Mouse (Mus musculus): ENCODE measurements around the gene Limd2.
"Not testable (repeated sequence)": the region's sequence is repeated elsewhere in the genome, so short reads cannot be mapped to it uniquely, and the experiment has no call there.

The Limd2 gene

DNA sequence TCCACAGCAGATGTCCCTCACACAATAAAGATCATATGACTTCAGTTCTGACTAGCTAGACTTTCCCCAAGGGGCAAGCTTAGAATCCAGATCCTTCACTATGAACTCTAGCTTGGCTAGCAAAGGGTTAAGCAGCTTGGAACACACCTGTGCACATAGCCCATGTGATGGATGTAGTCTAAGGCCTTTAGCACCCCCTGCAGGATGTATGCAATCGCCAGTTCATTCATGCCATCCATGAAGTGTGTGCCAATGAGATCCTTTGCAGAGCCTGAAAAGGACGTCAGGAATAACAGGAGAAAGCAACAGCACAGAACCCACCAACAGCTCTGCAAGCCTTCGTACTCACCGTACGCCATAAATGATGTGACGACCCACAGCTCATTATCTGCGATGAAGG, 10.1 kb upstream of the Limd2 start:
- no peak for DNase-seq (ENCODE audit: low read depth)

DNA sequence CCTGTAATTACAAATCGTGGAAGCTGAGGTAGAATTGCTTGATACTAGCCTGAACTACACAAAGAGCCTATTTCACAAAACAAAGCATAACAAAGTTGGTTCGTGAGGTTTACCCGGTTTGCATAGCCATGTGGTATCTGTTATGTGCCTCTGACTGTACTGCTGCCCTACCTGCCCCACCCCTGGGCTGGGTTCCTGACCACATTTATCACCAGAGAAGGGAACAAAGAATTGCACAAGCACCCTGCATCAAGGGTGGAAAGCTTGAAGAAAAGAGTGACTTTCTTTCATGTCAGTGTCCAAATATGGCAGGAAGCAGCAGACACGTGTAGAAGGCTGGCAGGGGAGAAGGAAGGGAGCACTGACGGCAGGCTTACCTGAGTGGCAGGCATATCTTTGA, 6.8 kb upstream of the Limd2 start:
- no peak for DNase-seq (ENCODE audit: low read depth)

DNA sequence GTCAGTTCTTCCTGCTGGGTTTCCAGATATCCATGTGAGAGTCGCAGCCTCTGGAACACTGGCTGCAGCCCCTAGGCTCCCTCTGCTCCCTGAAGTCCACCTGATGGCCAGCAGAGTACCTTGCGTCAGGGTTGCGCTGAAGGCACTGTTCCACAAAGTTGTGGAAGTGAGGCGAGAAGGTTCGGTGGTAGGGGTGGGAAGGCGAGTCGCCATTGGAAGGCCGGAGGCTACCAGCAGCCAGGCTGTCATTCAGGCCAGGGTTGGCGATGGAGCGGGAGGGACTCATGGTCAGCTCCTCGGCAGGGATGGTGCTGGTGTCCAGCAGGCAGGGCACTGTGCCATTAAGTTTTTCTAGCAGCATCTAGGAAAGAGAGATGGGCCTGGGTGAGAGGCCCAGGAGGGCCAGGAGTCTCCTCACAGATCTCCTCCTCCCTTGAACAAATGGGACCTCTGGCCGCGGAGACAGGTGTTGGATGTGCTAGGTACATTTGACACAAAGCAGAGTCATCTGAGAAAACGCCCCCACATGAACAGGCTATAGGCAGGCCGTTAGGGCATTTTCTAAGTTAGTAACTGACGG, 4.0 kb upstream of the Limd2 start:
- no peak for DNase-seq (ENCODE audit: low read depth)

DNA sequence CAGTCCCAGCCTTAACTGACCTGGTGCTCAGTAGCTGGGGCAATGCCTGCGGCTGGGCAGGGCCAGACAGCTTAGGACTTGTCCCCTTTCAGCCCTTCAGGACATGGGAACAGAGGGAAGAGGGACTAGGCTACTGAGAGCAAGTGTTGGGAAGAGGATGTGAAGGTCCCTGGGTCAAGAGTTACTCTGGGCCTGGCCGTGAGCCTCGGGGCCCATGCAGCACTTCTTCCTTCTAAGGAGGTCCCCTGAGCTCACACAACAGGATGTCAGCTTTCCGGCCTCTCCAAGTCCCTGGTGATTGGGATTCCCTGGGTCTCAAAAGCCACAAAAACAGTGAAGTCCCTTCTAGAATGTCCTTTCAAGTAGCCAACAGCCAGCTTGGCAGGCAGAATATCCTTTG, 2.9 kb upstream of the Limd2 start:
- no peak for DNase-seq (ENCODE audit: low read depth)

DNA sequence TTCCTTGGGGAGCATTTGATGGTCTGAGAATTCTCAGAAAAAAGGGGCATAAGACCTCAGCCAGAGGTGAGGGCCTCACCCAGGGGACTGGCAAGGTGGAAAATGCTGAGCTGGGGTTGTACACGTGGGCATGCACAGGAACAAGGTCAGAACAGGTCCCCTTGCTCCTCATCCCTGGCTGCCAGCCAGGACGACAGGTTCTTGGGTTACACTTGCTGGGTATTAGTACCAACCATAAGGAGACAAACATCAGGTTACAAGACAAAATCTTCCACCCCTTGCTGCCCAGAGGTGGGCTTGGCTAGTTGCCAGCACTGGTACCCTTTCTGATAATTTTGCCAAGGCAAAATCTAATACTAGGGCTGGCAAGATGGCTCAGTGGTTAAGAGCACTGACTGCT, 1.6 kb upstream of the Limd2 start:
- no peak for DNase-seq (ENCODE audit: low read depth)

DNA sequence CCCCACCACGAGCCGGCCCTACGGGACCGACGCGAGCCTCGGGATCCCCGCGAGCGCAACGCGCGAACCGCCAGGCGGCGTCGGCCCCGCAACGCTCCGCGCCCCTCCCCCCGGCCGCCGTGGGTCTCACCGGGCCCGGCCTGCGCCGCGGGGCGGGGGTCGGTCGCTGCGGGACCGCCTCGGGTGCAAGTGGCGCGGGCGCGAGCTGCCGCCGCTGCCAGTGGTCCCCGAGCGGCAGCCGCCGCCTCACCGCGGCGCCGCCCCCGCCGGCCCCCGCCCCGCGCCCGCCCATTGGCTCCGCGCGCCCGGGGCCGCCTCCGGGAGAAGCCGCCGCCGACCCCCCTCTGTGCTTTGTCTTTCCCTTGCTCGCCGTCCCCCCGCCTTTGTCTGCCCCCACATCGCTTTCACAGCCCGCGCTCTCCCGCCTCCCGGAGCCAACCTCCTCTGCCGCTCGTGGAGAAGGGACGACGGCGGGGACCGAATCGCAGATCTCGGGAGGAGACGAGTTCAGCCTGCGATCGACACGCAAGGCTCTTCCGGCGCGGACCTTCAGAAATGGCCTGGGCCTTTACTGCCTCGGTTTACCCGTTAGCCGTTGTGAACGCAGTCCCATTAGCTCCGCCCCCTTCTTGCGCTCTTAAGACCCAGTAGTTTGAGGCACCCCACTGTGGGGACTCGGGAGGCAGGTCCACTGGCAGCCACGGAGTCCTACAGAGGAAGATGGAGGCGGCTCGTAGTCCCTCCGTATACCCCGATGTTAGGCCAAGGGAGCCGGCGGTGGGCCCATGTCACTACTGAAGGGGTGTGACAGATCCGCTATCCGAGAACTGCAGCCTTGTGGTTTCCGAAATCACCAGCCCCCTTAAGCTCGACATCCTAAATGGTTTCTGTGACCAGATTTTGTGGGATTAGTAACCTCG, 479 bp downstream of the Limd2 start:
- no peak for DNase-seq (ENCODE audit: low read depth)

DNA sequence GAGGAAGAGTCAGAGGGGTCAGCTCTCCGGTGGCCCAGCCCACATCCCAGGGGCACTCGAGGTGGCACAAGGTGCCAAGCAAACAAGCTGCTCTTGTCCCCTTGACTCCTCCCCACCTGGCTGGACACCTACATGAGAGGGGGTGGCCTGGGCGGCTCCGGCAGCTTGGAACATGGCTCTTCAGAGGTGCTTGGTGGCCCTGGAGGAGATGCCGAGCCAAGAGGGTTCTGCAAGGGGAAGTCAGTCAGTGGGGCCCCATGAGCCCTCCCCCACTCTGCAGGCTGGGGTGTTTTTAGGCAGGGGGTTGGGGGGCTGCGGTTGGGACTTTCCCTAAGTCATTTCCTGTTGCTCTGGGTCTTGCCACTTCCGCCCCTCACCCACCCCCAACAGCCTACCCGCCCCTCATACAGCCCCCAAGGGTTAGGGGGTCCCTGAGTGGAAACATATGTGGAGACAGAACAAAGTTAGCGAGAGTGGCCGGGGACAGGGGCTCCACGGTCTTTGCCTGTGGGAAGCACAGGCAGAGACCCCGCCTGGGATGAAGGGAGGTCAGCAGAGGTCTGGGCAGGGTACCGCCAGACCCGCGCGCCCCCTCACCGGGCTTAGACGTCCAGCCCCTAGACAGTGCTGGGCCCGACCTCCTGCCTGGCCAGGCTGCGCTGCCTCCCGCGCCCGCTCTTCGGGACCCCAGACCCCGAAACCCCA, 1.3 kb downstream of the Limd2 start:
- no peak for DNase-seq (ENCODE audit: low read depth)

DNA sequence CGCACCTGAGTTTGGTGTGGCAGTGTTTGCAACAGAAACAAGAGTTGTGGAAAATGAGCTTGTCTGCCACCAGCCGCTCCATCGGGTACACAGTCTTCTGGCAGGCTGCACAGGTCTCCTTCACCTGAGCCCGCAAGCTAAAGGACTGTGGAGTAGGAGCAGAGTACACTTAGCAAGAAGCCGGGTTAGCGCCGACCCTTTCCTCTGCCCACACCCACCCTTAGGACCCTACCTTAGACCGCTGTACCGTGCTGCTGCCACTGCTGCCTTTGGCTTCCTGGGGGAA, 1.8 kb downstream of the Limd2 start:
- no peak for DNase-seq (ENCODE audit: low read depth)

DNA sequence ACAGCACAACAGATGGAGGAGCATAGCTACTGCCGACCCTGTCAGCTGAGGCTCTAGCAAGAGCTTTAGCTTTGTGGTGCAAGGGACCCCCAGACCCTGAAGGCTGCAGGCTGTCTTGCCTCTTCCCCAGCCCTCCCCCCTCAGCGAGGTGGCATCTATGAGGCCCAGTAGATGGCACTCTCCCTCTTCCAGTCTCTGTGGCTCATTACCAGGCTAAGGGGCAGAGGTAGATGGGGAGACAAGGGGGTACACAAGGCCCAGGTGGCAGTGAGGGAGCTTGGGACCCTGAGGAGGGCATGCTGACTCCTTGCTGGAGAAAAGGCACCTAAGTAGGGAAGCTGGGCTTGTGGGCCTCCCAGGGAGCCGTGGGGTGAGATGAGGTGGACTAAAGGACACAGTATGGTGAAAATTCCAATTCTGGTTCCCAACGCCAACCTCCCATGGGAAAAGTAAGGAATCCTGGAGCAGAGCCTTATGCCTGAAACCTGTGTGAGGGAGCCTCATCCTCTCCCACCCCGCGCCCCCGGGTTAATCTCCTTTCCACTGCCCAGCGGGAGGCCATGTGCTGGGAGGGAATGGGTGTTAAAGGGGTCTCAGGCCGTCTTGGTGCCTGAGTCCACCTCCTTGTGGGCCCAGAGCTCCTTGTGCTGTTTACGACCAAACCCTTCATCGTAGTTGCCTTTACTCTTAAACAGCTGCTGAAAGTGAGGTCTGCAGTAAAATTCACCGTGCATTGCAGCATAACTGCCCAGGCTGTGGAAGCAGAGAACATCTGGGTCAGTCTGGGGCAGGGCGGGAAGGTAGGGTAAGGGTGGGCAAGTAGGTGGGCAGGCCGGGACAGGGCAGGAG, 2.4 kb downstream of the Limd2 start:
- DNase-seq (ENCODE audit: low read depth), result no peak

DNA sequence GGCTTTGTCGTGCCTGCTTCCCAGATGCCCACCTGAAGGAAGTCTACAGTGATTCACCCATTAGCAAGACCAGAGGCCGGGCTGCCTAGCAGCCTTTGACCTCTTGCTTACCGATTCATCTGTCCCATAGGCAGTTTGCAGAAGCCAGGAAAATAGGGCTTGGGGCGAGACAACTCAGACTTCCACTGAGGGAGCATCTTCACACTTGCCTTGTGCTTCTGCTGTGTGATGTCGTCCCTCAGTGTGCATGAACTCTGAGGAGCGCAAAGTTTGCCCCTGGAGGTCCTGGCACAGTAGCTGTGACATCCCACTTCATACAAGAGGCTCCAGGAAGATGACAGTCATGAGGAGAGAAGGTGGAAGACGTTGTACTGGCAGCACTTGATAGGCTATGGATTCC, 3.5 kb downstream of the Limd2 start:
- DNase-seq (ENCODE audit: low read depth), result no peak

DNA sequence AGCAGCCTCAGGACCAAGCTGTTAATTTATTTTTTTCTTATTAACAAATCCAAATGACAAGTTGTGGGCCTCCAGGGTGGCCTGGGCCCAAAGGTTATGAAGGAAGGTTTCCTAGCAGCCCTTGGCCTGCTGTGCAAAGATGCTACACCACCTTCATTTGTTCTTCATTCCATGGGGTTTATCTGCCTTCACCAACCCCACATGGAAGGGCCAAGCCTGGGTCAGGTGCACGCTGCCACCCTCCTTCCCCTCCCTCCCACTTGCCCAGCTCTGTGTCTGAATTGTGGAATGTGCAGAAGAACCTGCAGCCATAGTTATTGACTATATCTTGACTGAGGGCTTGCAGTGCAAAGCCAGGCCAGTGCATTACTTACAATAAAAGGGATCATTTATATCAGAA, 4.4 kb downstream of the Limd2 start:
- DNase-seq (ENCODE audit: low read depth), result no peak

DNA sequence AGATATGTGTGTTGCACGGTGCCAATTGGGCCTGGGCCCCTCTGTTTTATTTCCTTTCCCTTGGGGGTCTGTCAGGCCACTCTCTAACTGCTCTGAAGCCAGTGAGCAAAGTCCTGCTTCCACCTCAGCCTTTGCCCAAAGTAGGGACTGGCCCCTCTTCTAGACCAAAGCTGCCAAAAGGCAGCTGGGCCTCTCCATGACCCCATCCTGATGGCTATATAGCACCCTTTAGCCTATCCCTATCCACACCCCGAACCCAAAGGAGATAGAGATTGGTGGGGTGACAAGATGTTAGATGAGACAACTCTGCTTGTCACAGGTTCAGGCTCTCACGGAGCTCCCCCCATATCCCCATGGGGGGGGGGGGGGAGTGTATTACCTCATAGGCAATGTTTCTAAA, 4.9 kb downstream of the Limd2 start:
- DNase-seq (ENCODE audit: low read depth), result no peak

DNA sequence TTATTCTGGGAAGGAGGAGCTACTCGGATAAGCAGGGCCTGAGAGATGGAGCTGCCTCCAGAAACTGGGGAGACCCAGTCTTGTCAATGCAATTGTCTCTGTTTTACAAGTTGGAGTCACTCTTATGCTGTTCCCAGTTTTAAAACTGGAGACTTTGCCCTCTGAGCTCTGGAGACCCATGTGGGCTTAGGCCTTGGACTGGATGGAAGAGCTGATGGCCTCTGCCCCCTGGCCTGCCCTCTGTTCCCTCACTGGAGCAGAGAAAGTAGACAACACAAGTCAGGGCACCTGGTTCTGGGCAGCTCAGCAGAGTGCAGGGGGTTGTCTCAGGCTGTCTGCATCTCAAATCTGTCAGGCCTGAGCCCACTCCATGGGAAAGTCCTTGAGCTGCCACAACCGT, 5.9 kb downstream of the Limd2 start:
- DNase-seq (ENCODE audit: low read depth), result no peak

DNA sequence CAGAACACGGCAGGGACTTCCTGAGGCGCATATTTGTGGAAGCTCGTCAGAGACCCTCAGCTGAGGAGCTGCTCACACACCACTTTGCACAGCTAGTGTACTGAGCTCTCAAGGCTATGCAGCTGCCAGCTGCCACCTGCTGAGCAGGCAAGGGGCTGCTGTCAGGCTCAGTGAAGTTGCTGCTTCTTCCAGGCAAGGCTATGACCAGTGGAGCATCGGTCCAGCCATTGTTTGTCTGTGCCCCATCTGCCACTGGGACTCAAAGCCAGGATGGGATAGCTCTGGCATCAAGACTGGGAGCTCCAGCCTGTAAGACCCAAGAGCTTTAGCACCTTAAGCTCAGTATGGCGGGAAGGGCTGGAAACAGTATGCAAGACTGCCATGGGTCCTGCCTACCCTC, 6.6 kb downstream of the Limd2 start:
- no peak for DNase-seq (ENCODE audit: low read depth)

DNA sequence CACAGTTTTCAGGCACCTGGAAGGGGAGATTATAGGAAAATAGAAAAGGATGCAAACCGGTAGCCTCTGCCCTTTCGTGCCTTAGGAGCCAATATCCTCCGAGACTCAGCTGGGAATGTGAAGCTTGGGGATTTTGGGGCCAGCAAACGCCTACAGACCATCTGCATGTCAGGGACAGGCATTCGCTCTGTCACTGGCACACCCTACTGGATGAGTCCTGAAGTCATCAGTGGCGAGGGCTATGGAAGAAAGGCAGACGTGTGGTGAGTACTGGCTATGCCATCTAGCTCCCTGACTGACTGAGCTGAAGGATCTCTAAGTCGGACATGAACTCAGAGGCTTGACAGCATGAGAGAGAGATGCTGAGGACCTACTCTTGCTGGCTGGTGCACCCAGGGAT, 8.5 kb downstream of the Limd2 start:
- DNase-seq (ENCODE audit: low read depth), result no peak

DNA sequence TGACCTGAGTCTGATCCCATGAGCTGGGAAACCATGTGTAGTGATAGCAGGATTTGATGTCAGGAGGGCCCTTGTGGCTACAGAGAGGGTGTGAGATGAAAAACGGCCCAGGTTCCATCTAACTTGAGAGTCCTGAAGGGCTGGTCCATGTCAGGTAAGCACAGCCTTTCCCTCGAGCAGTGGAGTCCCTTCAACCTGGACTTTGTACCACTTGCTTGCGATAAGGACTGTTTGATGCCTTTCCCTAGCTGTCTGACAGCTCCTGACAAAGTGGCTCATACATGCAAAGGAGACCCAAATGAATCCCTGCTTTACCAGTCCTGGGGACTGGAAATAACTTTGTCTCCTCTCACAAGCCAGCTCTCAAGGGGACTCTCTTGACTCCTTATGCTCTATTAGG, 9.4 kb downstream of the Limd2 start:
- DNase-seq (ENCODE audit: low read depth), result no peak

DNA sequence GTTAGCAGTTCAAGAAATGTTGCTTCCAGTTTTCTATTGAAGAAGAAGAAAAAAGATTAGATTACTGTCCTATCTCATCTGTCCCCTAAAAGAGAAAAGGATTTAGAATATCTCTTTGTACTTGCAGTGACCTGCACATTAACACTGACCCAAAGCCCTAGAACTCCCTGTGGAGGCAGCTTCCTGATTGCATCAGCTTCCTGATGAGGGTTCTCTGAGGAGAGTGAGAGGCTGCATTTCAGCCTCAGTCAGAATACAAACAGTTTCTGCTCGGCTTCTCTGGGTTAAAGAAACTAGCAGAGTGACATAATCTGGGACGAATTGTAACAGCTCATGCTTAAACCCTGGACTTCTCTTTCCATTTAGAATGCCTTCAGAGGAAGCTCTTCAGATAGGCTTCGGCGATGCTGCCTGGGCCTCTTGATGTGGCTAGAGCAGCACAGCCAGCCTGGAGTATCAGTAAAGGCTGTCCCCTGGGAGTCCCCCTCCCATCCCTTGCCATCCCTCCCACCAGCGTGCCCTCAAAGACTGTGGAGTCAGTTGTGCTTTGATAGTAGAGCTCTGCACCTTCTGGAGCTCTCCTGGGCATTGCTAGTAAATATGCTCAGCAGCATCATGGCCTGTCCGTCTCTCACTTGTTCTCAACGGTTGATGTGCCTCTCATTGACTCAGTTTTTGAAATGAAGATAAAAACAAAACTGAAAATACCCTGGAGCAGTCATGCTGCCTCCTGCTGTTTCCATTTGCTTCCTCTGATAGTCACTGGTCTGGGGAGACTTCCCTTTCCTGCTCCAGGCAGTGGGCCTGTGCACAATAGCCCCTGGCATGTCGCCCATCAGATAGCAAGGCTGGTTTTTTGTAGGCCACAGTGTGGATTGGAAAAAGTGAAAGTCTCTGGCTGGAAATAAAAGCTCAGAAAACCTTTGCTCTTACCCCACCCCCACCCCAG, 25.8 kb downstream of the Limd2 start:
- DNase-seq (ENCODE audit: low read depth), result peak; percentile 46

DNA sequence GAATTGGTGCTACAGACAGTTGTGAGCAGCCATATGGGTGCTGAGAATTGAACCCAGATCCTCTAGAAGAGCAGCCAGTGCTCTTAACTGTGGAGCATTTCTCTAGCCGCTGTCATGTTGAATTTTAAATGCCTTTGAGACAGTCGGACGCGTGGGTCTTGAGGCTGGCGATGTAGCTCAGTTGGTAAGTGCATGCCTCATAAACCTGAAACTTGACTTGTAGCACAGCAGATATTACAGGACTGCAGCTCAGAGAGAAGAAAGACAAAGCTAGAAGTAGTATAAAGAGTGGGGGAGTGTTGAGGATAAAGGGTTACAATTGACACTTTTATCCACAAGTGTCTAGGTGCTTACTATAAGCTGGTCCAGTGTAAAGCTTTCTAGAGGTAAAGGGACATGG, 28.1 kb downstream of the Limd2 start:
- DNase-seq (ENCODE audit: low read depth), result no peak

DNA sequence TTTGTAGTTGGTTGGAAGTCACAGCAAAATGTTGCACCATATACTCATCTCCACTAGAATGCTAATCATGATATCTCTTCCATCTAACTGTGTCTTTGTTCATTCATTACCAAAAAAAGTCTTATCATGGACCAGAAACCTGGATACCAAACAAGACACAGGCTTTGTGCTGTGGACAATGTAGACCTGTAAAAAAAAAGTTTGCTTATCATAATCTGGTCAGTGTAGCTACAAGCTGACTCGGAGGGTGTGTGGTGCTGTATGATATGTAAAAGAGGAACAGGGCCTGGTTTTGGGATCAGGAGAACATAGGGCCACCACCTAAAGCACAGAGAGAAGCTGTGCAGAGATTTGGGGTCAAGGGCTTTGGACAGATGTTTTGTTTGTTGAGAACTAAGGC, 31.2 kb downstream of the Limd2 start:
- no peak for DNase-seq (ENCODE audit: low read depth)

DNA sequence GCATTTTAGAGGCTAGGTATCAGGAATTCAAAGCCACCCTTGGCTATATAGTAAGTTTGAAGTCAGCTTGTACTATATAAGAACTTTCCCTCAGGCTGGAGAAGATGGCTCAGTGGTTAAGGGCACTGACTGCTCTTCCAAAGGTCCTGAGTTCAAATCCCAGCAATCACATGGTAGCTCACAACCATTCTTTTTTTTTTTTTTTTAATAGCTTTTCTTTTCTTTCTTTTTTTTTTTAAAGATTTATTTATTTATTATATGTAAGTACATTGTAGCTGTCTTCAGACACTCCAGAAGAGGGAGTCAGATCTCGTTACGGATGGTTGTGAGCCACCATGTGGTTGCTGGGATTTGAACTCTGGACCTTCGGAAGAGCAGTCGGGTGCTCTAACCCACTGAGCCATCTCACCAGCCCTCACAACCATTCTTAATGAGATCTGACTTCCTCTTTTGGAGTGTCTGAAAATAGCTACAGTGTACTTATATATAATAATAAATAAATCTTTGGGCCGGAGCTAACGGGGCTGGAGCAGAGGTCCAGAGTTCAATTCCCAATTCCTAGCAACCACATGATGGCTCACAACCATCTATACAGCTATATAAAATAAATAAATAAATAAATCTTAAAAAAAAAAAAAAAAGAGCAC, 33.8 kb downstream of the Limd2 start:
- DNase-seq (ENCODE audit: low read depth), result not testable (repeated sequence)

DNA sequence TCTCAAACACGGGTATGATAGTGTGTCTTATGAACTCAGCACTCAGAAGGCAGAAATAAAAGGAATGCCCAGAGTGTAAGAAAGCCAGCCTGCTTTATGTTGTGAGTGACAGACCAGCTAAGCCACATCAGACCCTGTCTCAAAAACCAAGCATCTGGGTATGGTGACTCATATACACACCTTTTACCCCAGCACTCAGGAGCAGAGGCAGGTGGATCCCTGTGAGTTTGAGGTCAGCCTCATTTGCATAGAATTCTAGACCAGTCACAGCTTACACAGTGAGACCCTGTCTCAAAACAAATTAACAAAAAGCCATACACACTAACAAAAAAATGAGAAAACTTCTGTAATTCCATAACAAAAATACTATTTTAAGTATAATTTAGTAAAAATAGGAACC, 34.8 kb downstream of the Limd2 start:
- DNase-seq (ENCODE audit: low read depth), result no peak

All from fibroblast of lung, adult 2 months (primary cell).